Mouse (Mus musculus): ENCODE results near the gene Bmp7.

Gene Bmp7

GRCm38 (mm10) chr2:172909463-172909862 is 30.7 kb downstream of the Bmp7 start:
- DNase-seq (ENCODE audit: low read depth, low spot score): no peak

DNA sequence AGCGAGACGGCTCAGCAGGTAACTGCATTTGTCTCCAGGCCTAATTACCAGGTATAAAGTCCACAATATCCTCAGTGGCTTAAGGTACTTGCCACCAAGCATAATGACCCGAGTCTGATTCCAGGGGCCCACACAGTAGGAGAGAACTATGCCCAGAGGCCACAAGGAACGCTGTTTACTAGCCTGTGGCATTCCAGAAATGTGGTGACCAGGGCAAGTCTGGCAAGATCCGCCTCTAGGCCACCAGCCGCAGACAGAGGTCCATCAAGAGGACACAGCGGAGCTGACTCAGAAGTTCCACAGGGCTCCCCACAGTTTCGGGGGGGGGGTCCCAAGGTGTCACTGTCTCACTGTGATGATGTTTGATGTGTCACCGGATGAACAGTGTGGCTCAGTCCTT is 34.0 kb downstream of the Bmp7 start:
- DNase-seq (ENCODE audit: low read depth, low spot score): no peak

DNA sequence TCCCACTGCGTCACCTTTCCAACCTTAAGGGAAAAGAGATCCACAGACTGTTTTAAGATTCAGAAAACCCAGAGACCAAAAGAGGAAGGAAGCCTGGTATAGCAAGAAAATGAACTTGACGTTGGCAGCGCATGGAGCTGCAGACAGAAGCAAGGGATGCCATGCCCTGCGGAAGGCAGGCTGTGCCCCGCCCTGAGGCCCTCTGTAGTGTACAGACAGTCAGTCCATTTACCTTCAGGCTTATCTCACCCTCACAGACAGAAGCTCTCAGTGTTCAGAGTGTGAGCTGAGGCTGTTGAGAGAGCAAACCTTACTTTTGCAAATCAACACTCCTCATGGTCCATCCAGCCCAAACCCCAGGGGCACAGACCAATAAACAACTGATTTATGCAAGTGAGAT is 35.1 kb downstream of the Bmp7 start:
- no peak for DNase-seq (ENCODE audit: low read depth, low spot score)

- DNase-seq (ENCODE audit: low read depth, low spot score): no peak
Measured at GRCm38 (mm10) chr2:172904614-172905013, 35.5 kb downstream of the Bmp7 start.

DNA sequence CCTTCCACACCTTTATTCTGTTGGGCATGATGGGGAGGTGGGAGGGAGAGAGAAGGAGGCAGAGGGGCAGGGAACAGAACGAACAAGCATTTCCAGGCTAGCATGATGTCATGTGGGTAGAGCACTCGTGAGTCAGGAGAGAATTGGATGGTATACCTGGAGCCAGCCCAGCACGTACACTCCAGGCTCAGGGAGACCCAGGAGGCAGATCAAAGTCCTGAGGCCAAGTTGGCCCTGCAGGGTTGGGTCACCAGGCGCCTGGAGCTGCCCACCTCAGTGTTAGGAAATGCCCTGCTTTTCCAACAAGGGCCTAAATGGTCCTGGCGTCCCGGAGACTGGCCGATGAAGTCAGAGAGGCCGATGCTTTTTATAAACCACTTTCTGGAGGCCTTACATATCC is 36.6 kb downstream of the Bmp7 start:
- no peak for DNase-seq (ENCODE audit: low read depth, low spot score)

DNA sequence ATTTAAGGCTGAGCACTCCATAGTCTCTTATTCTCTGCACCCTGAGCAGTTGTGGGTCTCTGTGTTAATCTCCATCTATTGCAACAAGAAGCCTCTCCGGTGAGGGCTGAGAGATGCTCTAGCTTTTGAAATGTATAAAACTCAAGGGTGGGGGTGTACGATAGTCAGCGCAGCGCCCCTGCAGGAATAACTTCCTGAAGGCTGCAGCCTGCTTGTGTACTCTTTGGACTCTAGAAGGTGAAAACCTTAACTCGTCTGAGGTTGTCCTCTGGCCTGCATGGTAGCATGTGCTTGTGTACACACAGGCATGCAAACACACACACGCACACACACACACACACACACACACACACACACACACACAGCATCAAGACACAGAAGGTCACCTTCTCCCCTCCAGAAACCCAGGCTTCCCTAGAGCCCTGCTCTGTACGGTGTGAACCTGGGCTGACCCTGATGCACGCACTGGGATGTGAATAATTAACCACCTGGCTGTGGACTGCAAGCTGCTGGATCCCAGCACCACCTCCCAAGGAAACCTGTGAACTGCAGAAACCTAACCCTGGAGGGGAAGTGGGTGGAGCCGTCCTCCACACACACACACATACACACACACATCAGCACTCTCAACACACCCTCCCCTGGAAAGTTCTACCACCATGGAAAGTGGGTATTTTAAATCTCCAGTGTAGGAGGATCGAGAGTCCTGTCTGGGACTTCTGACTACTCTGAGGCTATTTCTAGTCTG is 39.0 kb downstream of the Bmp7 start:
- DNase-seq (ENCODE audit: low read depth, low spot score): no peak

- DNase-seq (ENCODE audit: low read depth, low spot score): no peak
Measured at GRCm38 (mm10) chr2:172889756-172890443, 50.2 kb downstream of the Bmp7 start.

- no peak for DNase-seq (ENCODE audit: low read depth, low spot score)
Measured at GRCm38 (mm10) chr2:172889222-172889621, 50.9 kb downstream of the Bmp7 start.

GRCm38 (mm10) chr2:172888147-172888546 is 52.0 kb downstream of the Bmp7 start:
- no peak for DNase-seq (ENCODE audit: low read depth, low spot score)

- no peak for DNase-seq (ENCODE audit: low read depth, low spot score)
Measured at GRCm38 (mm10) chr2:172885861-172886260, 54.3 kb downstream of the Bmp7 start.

- no peak for DNase-seq (ENCODE audit: low read depth, low spot score)
Measured at GRCm38 (mm10) chr2:172884584-172884983, 55.5 kb downstream of the Bmp7 start.

- DNase-seq (ENCODE audit: low read depth, low spot score): no peak
Measured at GRCm38 (mm10) chr2:172875201-172875600, 64.9 kb downstream of the Bmp7 start.

- no peak for DNase-seq (ENCODE audit: low read depth, low spot score)
Measured at GRCm38 (mm10) chr2:172866356-172866755, 73.8 kb downstream of the Bmp7 start.

DNA sequence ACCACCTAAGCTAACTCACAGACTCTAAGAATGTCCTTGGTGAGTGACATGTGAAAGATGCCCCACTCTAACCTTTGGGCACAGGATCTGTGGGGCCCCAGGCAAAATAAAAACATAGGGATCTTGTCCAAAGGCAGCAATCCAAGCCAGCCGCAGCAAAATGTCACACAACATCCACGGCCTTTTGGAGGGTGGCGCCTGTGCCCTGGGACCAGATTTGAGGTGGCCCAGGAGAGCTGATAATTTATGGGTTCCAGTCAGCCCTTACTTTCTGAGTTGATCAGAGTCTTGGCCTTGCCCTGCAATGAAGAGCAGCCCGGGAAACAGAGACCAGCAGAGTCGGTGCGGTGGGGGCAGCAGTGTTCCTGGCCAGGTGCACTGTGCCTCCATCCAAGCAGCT is 75.0 kb downstream of the Bmp7 start:
- no peak for DNase-seq (ENCODE audit: low read depth, low spot score)

GRCm38 (mm10) chr2:172864566-172864965 is 75.6 kb downstream of the Bmp7 start:
- no peak for DNase-seq (ENCODE audit: low read depth, low spot score)

DNA sequence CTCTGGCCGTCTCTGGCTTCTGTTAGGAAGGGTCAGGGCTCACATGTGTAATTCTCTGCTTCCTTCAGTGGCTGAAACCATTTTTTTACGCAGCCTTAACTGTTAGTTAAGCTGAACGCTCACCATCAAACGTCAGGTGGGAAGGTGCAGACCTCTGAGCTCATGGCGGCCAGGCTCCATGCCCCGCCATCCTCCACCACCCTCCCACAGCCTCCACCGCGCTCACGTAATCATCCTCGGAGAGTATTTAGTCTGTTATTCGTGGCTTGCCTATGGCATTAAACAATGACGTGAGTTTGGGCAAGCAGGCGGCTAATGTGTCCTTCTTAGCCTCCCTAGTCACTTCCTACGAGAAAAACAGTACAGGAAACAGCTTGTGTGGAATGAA is 76.7 kb downstream of the Bmp7 start:
- no peak for DNase-seq (ENCODE audit: low read depth, low spot score)

- DNase-seq (ENCODE audit: low read depth, low spot score): no peak
Measured at GRCm38 (mm10) chr2:172862850-172863468, 77.2 kb downstream of the Bmp7 start.

GRCm38 (mm10) chr2:172862424-172862823 is 77.7 kb downstream of the Bmp7 start:
- DNase-seq (ENCODE audit: low read depth, low spot score): no peak

GRCm38 (mm10) chr2:172861590-172861989 is 78.5 kb downstream of the Bmp7 start:
- DNase-seq (ENCODE audit: low read depth, low spot score): no peak

- DNase-seq (ENCODE audit: low read depth, low spot score): no peak
Measured at GRCm38 (mm10) chr2:172860593-172860992, 79.5 kb downstream of the Bmp7 start.

DNA sequence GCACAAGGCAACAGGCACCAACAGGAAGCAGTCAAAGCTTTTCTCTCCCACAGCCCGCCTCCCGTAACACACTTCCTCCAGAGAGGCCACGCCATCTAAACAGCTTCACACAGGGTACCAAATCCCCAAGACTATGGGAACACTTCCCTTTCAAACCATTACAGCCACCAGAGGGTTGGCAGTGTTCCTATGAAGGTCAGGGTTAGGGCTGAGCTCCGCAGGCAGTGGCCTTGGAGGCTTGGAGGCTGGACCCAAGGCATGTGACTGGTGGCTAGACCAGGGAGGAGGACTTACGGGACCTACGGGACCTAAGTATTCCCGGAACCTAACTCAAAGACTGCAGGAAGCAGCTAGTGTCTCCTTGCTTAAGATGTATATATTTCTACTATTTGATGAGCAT is 80.0 kb downstream of the Bmp7 start:
- no peak for DNase-seq (ENCODE audit: low read depth, low spot score)

GRCm38 (mm10) chr2:172857048-172857447 is 83.1 kb downstream of the Bmp7 start:
- no peak for DNase-seq (ENCODE audit: low read depth, low spot score)

- no peak for DNase-seq (ENCODE audit: low read depth, low spot score)
Measured at GRCm38 (mm10) chr2:172856549-172856948, 83.6 kb downstream of the Bmp7 start.
